Mouse (Mus musculus): Measurements from ENCODE around the gene Mrc2. TPM values are rescaled to one million over a fixed set of nuclear protein-coding genes. Genes with fewer than 3 reads are reported as not detected.

Gene Mrc2
- polyA plus RNA-seq, 1 experiment from 2014 or later: 31.0 TPM

DNA sequence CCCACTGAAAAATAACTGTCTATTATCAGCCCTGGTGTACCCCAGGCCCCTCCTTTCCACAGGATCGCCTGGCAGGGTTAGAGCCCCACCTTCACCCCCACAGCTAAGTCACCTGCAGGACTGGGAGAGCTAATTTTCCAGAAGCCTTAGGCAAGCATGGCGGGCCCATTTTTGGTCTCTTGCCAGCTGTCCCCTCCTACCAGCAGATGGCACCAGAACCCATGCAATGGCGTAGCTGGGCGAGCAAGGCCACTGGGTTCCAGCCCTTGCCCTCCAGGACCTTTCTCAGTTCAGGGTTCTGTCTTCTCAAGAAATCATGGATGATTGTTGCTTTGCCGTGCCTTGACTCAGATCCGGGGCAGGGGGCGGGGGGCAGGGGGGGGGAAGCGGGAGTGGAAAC, 40.0 kb downstream of the Mrc2 start:
- 59% methylated on average over 8 of the region's 8 CpGs for WGBS
- ATAC-seq (ENCODE audit: low read depth): no peak

DNA sequence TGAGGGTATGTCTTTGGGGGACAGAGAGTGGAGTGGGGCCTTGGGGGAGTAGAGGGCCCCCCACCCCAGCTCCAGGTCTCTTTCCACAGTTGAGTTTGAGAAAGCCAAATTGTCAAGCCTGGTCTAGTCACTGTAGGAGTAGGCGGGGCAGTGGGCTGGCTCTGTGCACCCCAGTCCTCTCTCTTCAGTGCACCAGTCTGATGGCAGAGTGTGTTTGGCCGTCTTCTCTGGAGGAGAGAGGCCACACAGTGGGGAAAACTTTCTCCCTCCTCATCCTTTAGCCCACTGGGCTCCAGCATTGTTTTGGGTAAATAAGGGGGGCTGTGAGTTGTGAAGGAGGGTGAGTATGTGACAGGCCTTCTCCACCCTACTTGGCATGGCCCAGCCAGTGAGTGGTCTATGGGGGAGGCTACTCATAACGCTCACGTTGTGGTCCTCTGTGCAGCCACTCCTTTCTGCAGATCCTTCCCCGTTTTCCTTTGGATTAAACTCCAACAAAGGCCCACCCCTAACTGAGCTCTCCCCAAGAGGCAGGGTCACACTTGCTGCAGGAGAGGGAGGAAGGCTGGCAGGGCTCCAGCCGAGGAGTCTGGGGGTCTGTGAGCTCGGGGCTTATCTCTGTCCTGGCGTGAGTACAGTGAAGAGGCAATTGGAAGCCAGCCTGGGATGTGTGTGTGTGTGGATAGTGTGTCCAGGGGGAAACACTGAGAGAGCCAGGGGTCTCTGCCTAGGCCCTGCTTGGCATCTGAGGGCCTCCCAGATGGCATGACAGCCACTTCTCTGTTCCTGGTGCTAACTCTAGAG, 41.6 kb downstream of the Mrc2 start:
- peak; percentile 85 for ATAC-seq (ENCODE audit: low read depth)
- Histone ChIP-seq H3K27me3 (ENCODE audit: control insufficient read depth, insufficient read depth, low read depth, low read length) (no peaks in the 10 kb centered on the region), H3K4me1 (replicated peaks; ENCODE audit: control insufficient read depth, insufficient read depth, low read length) (peaks cover 21% of the 10 kb centered on the region), H3K4me3 (ENCODE audit: low read length) (no peak overlapping the region), H3K9me3 (ENCODE audit: control insufficient read depth, low read length) (no peaks in the 10 kb centered on the region), H3K27ac (ENCODE audit: low read length) (peak overlapping the region; percentile 41), H3K4me2 (ENCODE audit: low read depth, low read length) (no peak overlapping the region), H3K9ac (ENCODE audit: low read length) (0 out of 2 replicates have a peak overlapping the region, but pooled peaks have one; percentile 9), H3K36me3 (ENCODE audit: control insufficient read depth, insufficient read depth, low read length) (peaks cover 10% of the 10 kb centered on the region)
- WGBS: 26% methylated on average over 8 of the region's 8 CpGs

More for the DNA sequence above, 40.0 kb downstream of the Mrc2 start:
- H3K4me1 ChIP-seq (replicated peaks; ENCODE audit: control insufficient read depth, insufficient read depth, low read length): peaks cover 21% of the 10 kb centered on the region
- no peak overlapping the region for H3K4me3 ChIP-seq (ENCODE audit: low read length)
- peaks cover 11% of the 10 kb centered on the region for H3K36me3 ChIP-seq (ENCODE audit: control insufficient read depth, insufficient read depth, low read length)
- no peak overlapping the region for H3K4me2 ChIP-seq (ENCODE audit: low read depth, low read length)
- H3K9ac ChIP-seq (ENCODE audit: low read length): no peak overlapping the region
- H3K9me3 ChIP-seq (ENCODE audit: control insufficient read depth, low read length): no peaks in the 10 kb centered on the region
- no peaks in the 10 kb centered on the region for H3K27me3 ChIP-seq (ENCODE audit: control insufficient read depth, insufficient read depth, low read depth, low read length)
- H3K27ac ChIP-seq (ENCODE audit: low read length): no peak overlapping the region

- no peak for ATAC-seq (ENCODE audit: low read depth)
- no peaks in the 10 kb centered on the region for H3K27me3 ChIP-seq (ENCODE audit: control insufficient read depth, insufficient read depth, low read depth, low read length)
- 68% methylated on average over 12 of the region's 12 CpGs for WGBS
- H3K9me3 ChIP-seq (ENCODE audit: control insufficient read depth, low read length): no peaks in the 10 kb centered on the region
- no peak overlapping the region for H3K4me3 ChIP-seq (ENCODE audit: low read length)
- H3K27ac ChIP-seq (ENCODE audit: low read length): no peak overlapping the region
- no peak overlapping the region for H3K9ac ChIP-seq (ENCODE audit: low read length)
- no peak overlapping the region for H3K4me2 ChIP-seq (ENCODE audit: low read depth, low read length)
- H3K4me1 ChIP-seq (replicated peaks; ENCODE audit: control insufficient read depth, insufficient read depth, low read length): peaks cover 6% of the 10 kb centered on the region
- H3K36me3 ChIP-seq (ENCODE audit: control insufficient read depth, insufficient read depth, low read length): peaks cover 34% of the 10 kb centered on the region
Observed at GRCm38 (mm10) chr11:105338596-105339390, 46.4 kb downstream of the Mrc2 start.

DNA sequence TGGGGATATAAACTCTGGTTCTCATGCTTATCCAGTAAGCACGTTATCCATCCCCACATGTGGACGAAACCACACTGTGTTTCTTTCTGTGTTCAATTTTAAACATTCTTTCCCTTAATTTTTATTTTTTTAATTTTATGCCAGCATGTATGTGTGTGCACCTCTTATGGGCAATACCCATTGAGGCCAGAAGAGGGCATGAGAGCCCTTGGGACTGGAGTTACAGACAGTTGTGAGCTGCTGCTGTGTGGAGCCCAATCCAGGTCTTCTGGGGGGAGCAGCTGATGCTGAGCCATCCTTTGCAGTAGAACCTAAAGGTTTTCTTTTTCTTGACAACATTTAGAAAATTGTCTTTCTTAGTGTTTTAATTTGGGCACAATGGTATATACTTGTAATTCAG, 52.8 kb downstream of the Mrc2 start:
- WGBS: 82% methylated on average over 2 of the region's 2 CpGs
- Histone ChIP-seq H3K27me3 (ENCODE audit: control insufficient read depth, insufficient read depth, low read depth, low read length) (no peaks in the 10 kb centered on the region), H3K27ac (ENCODE audit: low read length) (no peak overlapping the region), H3K4me1 (replicated peaks; ENCODE audit: control insufficient read depth, insufficient read depth, low read length) (no peaks in the 10 kb centered on the region), H3K4me3 (ENCODE audit: low read length) (no peak overlapping the region), H3K36me3 (ENCODE audit: control insufficient read depth, insufficient read depth, low read length) (peaks cover 46% of the 10 kb centered on the region), H3K9me3 (ENCODE audit: control insufficient read depth, low read length) (no peaks in the 10 kb centered on the region), H3K9ac (ENCODE audit: low read length) (no peak overlapping the region), H3K4me2 (ENCODE audit: low read depth, low read length) (no peak overlapping the region)
- no peak for ATAC-seq (ENCODE audit: low read depth)

- peaks cover 27% of the 10 kb centered on the region for H3K36me3 ChIP-seq (ENCODE audit: control insufficient read depth, insufficient read depth, low read length)
- H3K4me3 ChIP-seq (ENCODE audit: low read length): no peak overlapping the region
- ATAC-seq (ENCODE audit: low read depth): peak; percentile 56
- no peaks in the 10 kb centered on the region for H3K27me3 ChIP-seq (ENCODE audit: control insufficient read depth, insufficient read depth, low read depth, low read length)
- peaks cover 9% of the 10 kb centered on the region for H3K4me1 ChIP-seq (replicated peaks; ENCODE audit: control insufficient read depth, insufficient read depth, low read length)
- H3K9me3 ChIP-seq (ENCODE audit: control insufficient read depth, low read length): no peaks in the 10 kb centered on the region
- no peak overlapping the region for H3K9ac ChIP-seq (ENCODE audit: low read length)
- no peak overlapping the region for H3K27ac ChIP-seq (ENCODE audit: low read length)
- WGBS: 54% methylated on average over 28 of the region's 28 CpGs
- no peak overlapping the region for H3K4me2 ChIP-seq (ENCODE audit: low read depth, low read length)
Observed at GRCm38 (mm10) chr11:105347162-105348161, 55.0 kb downstream of the Mrc2 start.

DNA sequence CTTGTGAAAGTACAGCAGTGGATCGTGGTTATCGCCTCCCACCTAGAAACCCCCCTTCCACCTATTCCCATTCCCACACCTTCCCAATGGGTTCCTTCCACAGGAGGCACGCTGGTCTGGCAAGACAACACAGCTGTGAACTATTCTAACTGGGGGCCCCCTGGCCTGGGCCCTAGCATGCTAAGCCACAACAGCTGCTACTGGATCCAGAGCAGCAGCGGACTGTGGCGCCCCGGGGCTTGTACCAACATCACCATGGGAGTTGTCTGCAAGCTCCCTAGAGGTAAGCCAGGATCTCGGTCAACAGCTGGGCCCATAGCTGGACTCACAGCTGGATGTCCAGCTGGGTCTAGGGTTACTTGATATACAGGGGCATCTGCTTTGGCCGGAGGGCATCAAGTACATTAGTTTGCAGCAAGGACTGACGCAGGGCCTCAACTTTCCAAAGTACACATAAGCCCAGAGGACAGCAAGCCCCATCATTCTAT, 56.1 kb downstream of the Mrc2 start:
- Histone ChIP-seq H3K27me3 (ENCODE audit: control insufficient read depth, insufficient read depth, low read depth, low read length) (no peaks in the 10 kb centered on the region), H3K9ac (ENCODE audit: low read length) (no peak overlapping the region), H3K4me3 (ENCODE audit: low read length) (no peak overlapping the region), H3K4me1 (replicated peaks; ENCODE audit: control insufficient read depth, insufficient read depth, low read length) (peaks cover 20% of the 10 kb centered on the region), H3K27ac (ENCODE audit: low read length) (no peak overlapping the region), H3K4me2 (ENCODE audit: low read depth, low read length) (no peak overlapping the region), H3K36me3 (ENCODE audit: control insufficient read depth, insufficient read depth, low read length) (peaks cover 21% of the 10 kb centered on the region), H3K9me3 (ENCODE audit: control insufficient read depth, low read length) (no peaks in the 10 kb centered on the region)
- ATAC-seq (ENCODE audit: low read depth): no peak
- WGBS: 93% methylated on average over 9 of the region's 9 CpGs

- no peak overlapping the region for H3K4me2 ChIP-seq (ENCODE audit: low read depth, low read length)
- peaks cover 20% of the 10 kb centered on the region for H3K36me3 ChIP-seq (ENCODE audit: control insufficient read depth, insufficient read depth, low read length)
- no peak overlapping the region for H3K4me3 ChIP-seq (ENCODE audit: low read length)
- no peak overlapping the region for H3K9ac ChIP-seq (ENCODE audit: low read length)
- 86% methylated on average over 19 of the region's 19 CpGs for WGBS
- no peaks in the 10 kb centered on the region for H3K9me3 ChIP-seq (ENCODE audit: control insufficient read depth, low read length)
- peaks cover 32% of the 10 kb centered on the region for H3K4me1 ChIP-seq (replicated peaks; ENCODE audit: control insufficient read depth, insufficient read depth, low read length)
- no peaks in the 10 kb centered on the region for H3K27me3 ChIP-seq (ENCODE audit: control insufficient read depth, insufficient read depth, low read depth, low read length)
- no peak for ATAC-seq (ENCODE audit: low read depth)
- no peak overlapping the region for H3K27ac ChIP-seq (ENCODE audit: low read length)
Observed at GRCm38 (mm10) chr11:105349780-105350324, 57.4 kb downstream of the Mrc2 start.

- Histone ChIP-seq H3K36me3 (ENCODE audit: control insufficient read depth, insufficient read depth, low read length) (peaks cover 15% of the 10 kb centered on the region), H3K9me3 (ENCODE audit: control insufficient read depth, low read length) (no peaks in the 10 kb centered on the region), H3K4me2 (ENCODE audit: low read depth, low read length) (no peak overlapping the region), H3K4me1 (replicated peaks; ENCODE audit: control insufficient read depth, insufficient read depth, low read length) (peaks cover 35% of the 10 kb centered on the region), H3K27ac (ENCODE audit: low read length) (no peak overlapping the region), H3K27me3 (ENCODE audit: control insufficient read depth, insufficient read depth, low read depth, low read length) (no peaks in the 10 kb centered on the region), H3K4me3 (ENCODE audit: low read length) (no peak overlapping the region), H3K9ac (ENCODE audit: low read length) (no peak overlapping the region)
- ATAC-seq (ENCODE audit: low read depth): no peak
- WGBS: 86% methylated on average over 7 of the region's 7 CpGs
Observed at GRCm38 (mm10) chr11:105350643-105351042, 58.2 kb downstream of the Mrc2 start.

Data from lung, embryonic 16.5 days (tissue).